Mouse (Mus musculus): ENCODE results near the gene Ext2. TPM values are rescaled to one million over a fixed set of nuclear protein-coding genes. Genes with fewer than 3 reads are reported as not detected.

Gene Ext2
- polyA plus RNA-seq, 1 experiment from 2014 or later, result 81.5 TPM

DNA sequence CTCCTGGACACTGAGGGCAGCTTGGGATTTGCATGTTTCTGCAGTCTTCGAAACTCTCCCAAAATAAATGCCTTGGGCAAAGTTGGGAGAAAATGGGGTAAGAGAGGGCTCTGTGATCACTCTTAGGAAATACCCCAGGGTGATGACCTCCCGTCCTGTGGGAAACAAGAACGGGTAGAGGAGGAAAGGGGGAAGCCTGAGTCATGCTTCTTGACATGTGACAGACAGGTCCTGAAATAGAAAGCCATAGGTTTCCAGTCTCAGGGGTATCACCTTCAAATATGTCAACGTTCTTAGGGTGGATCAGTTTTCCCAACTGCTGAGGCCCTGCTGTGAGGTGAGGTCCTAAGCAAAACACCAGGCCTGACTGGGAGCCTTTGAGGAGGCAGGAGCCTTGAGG is 46.9 kb downstream of the Ext2 start:
- Histone ChIP-seq H3K4me3 (ENCODE audit: low read length) (no peak overlapping the region), H3K4me1 (ENCODE audit: control insufficient read depth, insufficient read depth, low read length) (peaks cover 16% of the 10 kb centered on the region), H3K36me3 (ENCODE audit: control insufficient read depth, insufficient read depth, low read length) (no peaks in the 10 kb centered on the region), H3K9ac (ENCODE audit: low read depth, low read length) (no peak overlapping the region), H3K4me2 (ENCODE audit: low read depth, low read length) (no peak overlapping the region), H3K9me3 (ENCODE audit: control insufficient read depth, low read length) (no peaks in the 10 kb centered on the region), H3K27me3 (replicated peaks; ENCODE audit: control insufficient read depth, insufficient read depth, low read length) (no peaks in the 10 kb centered on the region), H3K27ac (ENCODE audit: low read length) (no peak overlapping the region)
- ATAC-seq, result no peak
- WGBS, result 57% methylated on average over 4 of the region's 4 CpGs

- H3K27ac ChIP-seq (ENCODE audit: low read length), result no peak overlapping the region
- H3K4me3 ChIP-seq (ENCODE audit: low read length), result no peak overlapping the region
- ATAC-seq, result no peak
- 82% methylated on average over 5 of the region's 5 CpGs for WGBS
- H3K36me3 ChIP-seq (ENCODE audit: control insufficient read depth, insufficient read depth, low read length), result no peaks in the 10 kb centered on the region
- no peak overlapping the region for H3K9ac ChIP-seq (ENCODE audit: low read depth, low read length)
- H3K4me1 ChIP-seq (ENCODE audit: control insufficient read depth, insufficient read depth, low read length), result peaks cover 14% of the 10 kb centered on the region
- no peaks in the 10 kb centered on the region for H3K27me3 ChIP-seq (replicated peaks; ENCODE audit: control insufficient read depth, insufficient read depth, low read length)
- no peak overlapping the region for H3K4me2 ChIP-seq (ENCODE audit: low read depth, low read length)
- no peaks in the 10 kb centered on the region for H3K9me3 ChIP-seq (ENCODE audit: control insufficient read depth, low read length)
Measured at GRCm38 (mm10) chr2:93774946-93775345, 47.4 kb downstream of the Ext2 start.

DNA sequence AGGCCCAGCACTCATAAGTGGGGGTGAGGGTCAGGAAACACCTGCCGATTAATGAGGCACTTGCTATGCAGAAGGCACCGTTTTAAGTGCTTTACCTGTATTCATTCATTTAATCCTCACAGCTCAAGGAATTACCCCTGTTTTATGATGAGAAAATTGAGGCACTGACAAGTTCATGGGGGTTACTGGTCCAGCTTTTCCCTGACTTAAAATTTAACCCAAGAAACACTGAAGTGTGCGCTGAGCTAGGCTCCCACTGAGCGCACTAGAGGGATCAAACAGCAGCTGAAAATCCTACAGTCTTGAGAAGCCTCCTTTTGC is 49.6 kb downstream of the Ext2 start:
- no peaks in the 10 kb centered on the region for H3K9me3 ChIP-seq (ENCODE audit: control insufficient read depth, low read length)
- no peaks in the 10 kb centered on the region for H3K36me3 ChIP-seq (ENCODE audit: control insufficient read depth, insufficient read depth, low read length)
- no peak overlapping the region for H3K9ac ChIP-seq (ENCODE audit: low read depth, low read length)
- H3K27ac ChIP-seq (ENCODE audit: low read length), result no peak overlapping the region
- 49% methylated on average over 4 of the region's 4 CpGs for WGBS
- peaks cover 4% of the 10 kb centered on the region; the same call in 1 of the 2 replicates for H3K4me1 ChIP-seq (ENCODE audit: control insufficient read depth, insufficient read depth, low read length)
- no peak overlapping the region for H3K4me2 ChIP-seq (ENCODE audit: low read depth, low read length)
- ATAC-seq, result no peak
- no peak overlapping the region for H3K4me3 ChIP-seq (ENCODE audit: low read length)
- no peaks in the 10 kb centered on the region for H3K27me3 ChIP-seq (replicated peaks; ENCODE audit: control insufficient read depth, insufficient read depth, low read length)

DNA sequence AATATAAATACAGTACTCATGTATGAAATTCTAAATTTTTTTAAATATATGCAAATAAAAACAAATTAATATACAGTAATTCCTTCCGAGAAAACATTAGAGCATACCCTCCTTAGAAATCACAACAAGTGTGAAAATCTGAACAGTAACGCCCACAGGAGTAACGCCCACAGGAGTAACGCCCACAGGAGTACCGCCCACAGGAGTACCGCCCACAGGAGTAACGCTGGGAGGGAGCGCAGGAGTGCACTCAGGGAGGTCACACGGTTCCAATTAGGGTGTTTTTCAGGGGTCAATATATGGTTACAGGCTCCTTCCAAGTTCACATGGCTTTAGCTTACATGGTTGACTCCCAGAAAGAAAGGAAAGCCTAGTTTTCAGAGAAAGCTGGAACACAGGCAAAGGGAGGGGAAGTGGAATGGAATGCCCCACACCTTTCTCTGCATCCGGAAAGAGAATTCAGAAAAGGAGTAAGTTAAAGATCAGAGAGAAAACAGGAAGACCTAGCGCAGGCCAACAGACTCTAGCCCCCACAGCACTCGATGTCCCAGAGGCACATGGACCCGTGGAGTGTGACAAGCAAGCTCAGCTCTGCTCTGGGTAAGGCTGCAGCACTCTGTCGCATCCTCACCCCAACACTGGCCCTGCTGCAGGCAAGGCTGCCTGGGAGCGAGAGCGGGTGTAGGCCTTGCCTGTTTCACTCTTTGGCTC is 50.2 kb downstream of the Ext2 start:
- WGBS, result 48% methylated on average over 16 of the region's 16 CpGs
- peak; percentile 73 for ATAC-seq
- Histone ChIP-seq H3K9me3 (ENCODE audit: control insufficient read depth, low read length) (no peaks in the 10 kb centered on the region), H3K4me1 (ENCODE audit: control insufficient read depth, insufficient read depth, low read length) (peaks cover 4% of the 10 kb centered on the region; the same call in 1 of the 2 replicates), H3K9ac (ENCODE audit: low read depth, low read length) (no peak overlapping the region), H3K4me3 (ENCODE audit: low read length) (no peak overlapping the region), H3K36me3 (ENCODE audit: control insufficient read depth, insufficient read depth, low read length) (no peaks in the 10 kb centered on the region), H3K27ac (ENCODE audit: low read length) (no peak overlapping the region), H3K27me3 (replicated peaks; ENCODE audit: control insufficient read depth, insufficient read depth, low read length) (no peaks in the 10 kb centered on the region), H3K4me2 (ENCODE audit: low read depth, low read length) (no peak overlapping the region)

- H3K4me2 ChIP-seq (ENCODE audit: low read depth, low read length), result no peak overlapping the region
- H3K4me3 ChIP-seq (ENCODE audit: low read length), result no peak overlapping the region
- H3K36me3 ChIP-seq (ENCODE audit: control insufficient read depth, insufficient read depth, low read length), result no peaks in the 10 kb centered on the region
- no peaks in the 10 kb centered on the region for H3K9me3 ChIP-seq (ENCODE audit: control insufficient read depth, low read length)
- 74% methylated on average over 4 of the region's 4 CpGs for WGBS
- no peaks in the 10 kb centered on the region for H3K27me3 ChIP-seq (replicated peaks; ENCODE audit: control insufficient read depth, insufficient read depth, low read length)
- no peak overlapping the region for H3K9ac ChIP-seq (ENCODE audit: low read depth, low read length)
- peaks cover 4% of the 10 kb centered on the region; the same call in 1 of the 2 replicates for H3K4me1 ChIP-seq (ENCODE audit: control insufficient read depth, insufficient read depth, low read length)
- H3K27ac ChIP-seq (ENCODE audit: low read length), result no peak overlapping the region
- no peak for ATAC-seq
Measured at GRCm38 (mm10) chr2:93770895-93771294, 51.5 kb downstream of the Ext2 start.

- Histone ChIP-seq H3K36me3 (ENCODE audit: control insufficient read depth, insufficient read depth, low read length) (no peaks in the 10 kb centered on the region), H3K27me3 (replicated peaks; ENCODE audit: control insufficient read depth, insufficient read depth, low read length) (no peaks in the 10 kb centered on the region)
- WGBS, result 89% methylated on average over 6 of the region's 6 CpGs
Measured at GRCm38 (mm10) chr2:93769875-93770274, 52.5 kb downstream of the Ext2 start.

DNA sequence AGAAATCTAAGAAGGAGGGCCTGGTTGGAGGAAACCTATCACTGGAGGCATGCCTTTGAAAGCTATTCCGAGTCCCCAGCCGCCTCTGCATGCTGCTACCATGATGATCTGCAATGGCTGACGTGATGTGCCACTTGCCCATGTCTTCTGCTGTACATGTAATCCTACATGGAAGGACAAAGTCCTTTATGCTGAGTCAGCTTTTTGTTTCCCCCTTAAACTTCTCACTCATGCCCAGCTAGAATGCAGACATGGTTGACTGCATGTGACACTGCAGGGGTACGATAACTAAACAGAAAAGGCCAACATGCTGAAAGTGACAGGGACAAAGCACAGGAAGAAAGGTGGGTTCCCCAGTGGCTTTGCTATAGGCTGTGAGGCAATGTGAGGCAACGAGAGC is 56.6 kb downstream of the Ext2 start:
- no peak for ATAC-seq
- Histone ChIP-seq H3K27me3 (replicated peaks; ENCODE audit: control insufficient read depth, insufficient read depth, low read length) (no peaks in the 10 kb centered on the region), H3K4me2 (ENCODE audit: low read depth, low read length) (no peak overlapping the region), H3K9me3 (ENCODE audit: control insufficient read depth, low read length) (no peaks in the 10 kb centered on the region), H3K4me3 (ENCODE audit: low read length) (no peak overlapping the region), H3K9ac (ENCODE audit: low read depth, low read length) (no peak overlapping the region), H3K36me3 (ENCODE audit: control insufficient read depth, insufficient read depth, low read length) (no peaks in the 10 kb centered on the region), H3K4me1 (ENCODE audit: control insufficient read depth, insufficient read depth, low read length) (no peaks in the 10 kb centered on the region), H3K27ac (ENCODE audit: low read length) (no peak overlapping the region)
- WGBS, result 88% methylated on average over 5 of the region's 5 CpGs

More at GRCm38 (mm10) chr2:93769875-93770274, 52.5 kb downstream of the Ext2 start:
- Histone ChIP-seq H3K9ac (ENCODE audit: low read depth, low read length) (no peak overlapping the region), H3K4me1 (ENCODE audit: control insufficient read depth, insufficient read depth, low read length) (peaks cover 4% of the 10 kb centered on the region; the same call in 1 of the 2 replicates), H3K27ac (ENCODE audit: low read length) (no peak overlapping the region), H3K4me2 (ENCODE audit: low read depth, low read length) (no peak overlapping the region), H3K4me3 (ENCODE audit: low read length) (no peak overlapping the region), H3K9me3 (ENCODE audit: control insufficient read depth, low read length) (no peaks in the 10 kb centered on the region)
- no peak for ATAC-seq

- WGBS, result 89% methylated on average over 3 of the region's 3 CpGs
- no peaks in the 10 kb centered on the region for H3K36me3 ChIP-seq (ENCODE audit: control insufficient read depth, insufficient read depth, low read length)
- no peaks in the 10 kb centered on the region for H3K27me3 ChIP-seq (replicated peaks; ENCODE audit: control insufficient read depth, insufficient read depth, low read length)
- H3K27ac ChIP-seq (ENCODE audit: low read length), result no peak overlapping the region
- H3K4me3 ChIP-seq (ENCODE audit: low read length), result no peak overlapping the region
- H3K9me3 ChIP-seq (ENCODE audit: control insufficient read depth, low read length), result no peaks in the 10 kb centered on the region
- ATAC-seq, result no peak
- H3K4me1 ChIP-seq (ENCODE audit: control insufficient read depth, insufficient read depth, low read length), result no peaks in the 10 kb centered on the region
- no peak overlapping the region for H3K4me2 ChIP-seq (ENCODE audit: low read depth, low read length)
- H3K9ac ChIP-seq (ENCODE audit: low read depth, low read length), result no peak overlapping the region
Measured at GRCm38 (mm10) chr2:93764211-93764610, 58.2 kb downstream of the Ext2 start.

- 91% methylated on average over 3 of the region's 3 CpGs for WGBS
- Histone ChIP-seq H3K27ac (ENCODE audit: low read length) (no peak overlapping the region), H3K4me2 (ENCODE audit: low read depth, low read length) (no peak overlapping the region), H3K9ac (ENCODE audit: low read depth, low read length) (no peak overlapping the region), H3K4me3 (ENCODE audit: low read length) (no peak overlapping the region), H3K4me1 (ENCODE audit: control insufficient read depth, insufficient read depth, low read length) (no peaks in the 10 kb centered on the region), H3K9me3 (ENCODE audit: control insufficient read depth, low read length) (no peaks in the 10 kb centered on the region), H3K36me3 (ENCODE audit: control insufficient read depth, insufficient read depth, low read length) (no peaks in the 10 kb centered on the region), H3K27me3 (replicated peaks; ENCODE audit: control insufficient read depth, insufficient read depth, low read length) (no peaks in the 10 kb centered on the region)
- no peak for ATAC-seq
Measured at GRCm38 (mm10) chr2:93760389-93760788, 62.0 kb downstream of the Ext2 start.

- H3K27me3 ChIP-seq (replicated peaks; ENCODE audit: control insufficient read depth, insufficient read depth, low read length), result no peaks in the 10 kb centered on the region
- H3K9ac ChIP-seq (ENCODE audit: low read depth, low read length), result no peak overlapping the region
- H3K9me3 ChIP-seq (ENCODE audit: control insufficient read depth, low read length), result no peaks in the 10 kb centered on the region
- WGBS, result 54% methylated on average over 7 of the region's 7 CpGs
- no peak overlapping the region for H3K4me2 ChIP-seq (ENCODE audit: low read depth, low read length)
- no peak overlapping the region for H3K4me3 ChIP-seq (ENCODE audit: low read length)
- no peak overlapping the region for H3K27ac ChIP-seq (ENCODE audit: low read length)
- no peak for ATAC-seq
- no peaks in the 10 kb centered on the region for H3K4me1 ChIP-seq (ENCODE audit: control insufficient read depth, insufficient read depth, low read length)
- no peaks in the 10 kb centered on the region for H3K36me3 ChIP-seq (ENCODE audit: control insufficient read depth, insufficient read depth, low read length)
Measured at GRCm38 (mm10) chr2:93759173-93759572, 63.2 kb downstream of the Ext2 start.
